Mouse (Mus musculus) adipocyte (in vitro differentiated cells): ENCODE data around the gene Vasn.
A peak's percentile ranks its signal among the peaks of the same experiment; 100 is the strongest.

Experiments used
- DNase-seq: peaks from one replicate; pipeline ENCODE4 v3.0.0-alpha.2; 2016; ENCODE audit warnings: low spot score

Gene Vasn

GRCm38 (mm10) chr16:4639831-4640237, at the start of gene Vasn, which contains the start of gene Dnaja3:
Gene Vasn, plus strand, starts transcription at chr16:4639941.
Gene Dnaja3, plus strand, starts transcription at chr16:4639989.
- peak; percentile 96 for DNase-seq

GRCm38 (mm10) chr16:4590236-4590635, 49.5 kb upstream of the Vasn start:
- peak; percentile 63 for DNase-seq

- DNase-seq, result peak; percentile 59
These were observed 46.5 kb upstream of the Vasn start for GRCm38 (mm10) chr16:4592909-4593875.

- DNase-seq, result peak; percentile 59
These were observed 45.5 kb upstream of the Vasn start, which contains the start of gene Glis2 for GRCm38 (mm10) chr16:4593971-4594813. Gene Glis2, plus strand, starts transcription at chr16:4594713.

GRCm38 (mm10) chr16:4594814-4595526, 44.8 kb upstream of the Vasn start:
- no peak for DNase-seq

- peak; percentile 59 for DNase-seq
These were observed 44.2 kb upstream of the Vasn start for GRCm38 (mm10) chr16:4595527-4595963.

- peak; percentile 59 for DNase-seq
These were observed 43.5 kb upstream of the Vasn start for GRCm38 (mm10) chr16:4596141-4596728.

GRCm38 (mm10) chr16:4596836-4597235, 42.9 kb upstream of the Vasn start:
- DNase-seq, result no peak

GRCm38 (mm10) chr16:4597296-4597695, 42.4 kb upstream of the Vasn start:
- DNase-seq, result peak; percentile 38

GRCm38 (mm10) chr16:4598041-4598440, 41.7 kb upstream of the Vasn start:
- DNase-seq, result no peak

- no peak for DNase-seq
These were observed 40.7 kb upstream of the Vasn start for GRCm38 (mm10) chr16:4598891-4599543.

- DNase-seq, result no peak
These were observed 40.1 kb upstream of the Vasn start for GRCm38 (mm10) chr16:4599616-4600015.

GRCm38 (mm10) chr16:4600701-4601310, 38.9 kb upstream of the Vasn start:
- no peak for DNase-seq

- no peak for DNase-seq
These were observed 37.6 kb upstream of the Vasn start for GRCm38 (mm10) chr16:4602189-4602588.

- DNase-seq, result no peak
These were observed 36.8 kb upstream of the Vasn start for GRCm38 (mm10) chr16:4602766-4603452.

- no peak for DNase-seq
These were observed 36.3 kb upstream of the Vasn start for GRCm38 (mm10) chr16:4603453-4603837.

- DNase-seq, result no peak
These were observed 35.4 kb upstream of the Vasn start for GRCm38 (mm10) chr16:4604293-4604837.

GRCm38 (mm10) chr16:4605514-4606131, 34.1 kb upstream of the Vasn start:
- no peak for DNase-seq
